Mouse (Mus musculus) retina, adult 2 months (tissue): Measurements from ENCODE around the gene Ccsap.

Experiments used
- DNase-seq: peaks from one replicate; pipeline ENCODE4 v3.0.0-alpha.2; 2012; ENCODE audit warnings: low read depth, low spot score

The Ccsap gene

GRCm38 (mm10) chr8:123805718-123806373, 54.2 kb downstream of the Ccsap start, which contains the start of gene Rab4a:
Rab4a (plus strand) TSS chr8:123805985.
- peak; percentile 72 for DNase-seq

GRCm38 (mm10) chr8:123805209-123805717, 54.7 kb downstream of the Ccsap start:
- DNase-seq = no peak

GRCm38 (mm10) chr8:123804586-123804985, 55.4 kb downstream of the Ccsap start:
- DNase-seq = no peak

- DNase-seq = no peak
Observed at GRCm38 (mm10) chr8:123803639-123804038, 56.4 kb downstream of the Ccsap start.

GRCm38 (mm10) chr8:123801538-123801937, 58.5 kb downstream of the Ccsap start:
- DNase-seq = no peak

GRCm38 (mm10) chr8:123800867-123801266, 59.1 kb downstream of the Ccsap start:
- DNase-seq = no peak

- no peak for DNase-seq
Observed at GRCm38 (mm10) chr8:123799885-123800284, 60.1 kb downstream of the Ccsap start.

- no peak for DNase-seq
Observed at GRCm38 (mm10) chr8:123799434-123799833, 60.6 kb downstream of the Ccsap start.

- DNase-seq = no peak
Observed at GRCm38 (mm10) chr8:123797928-123798327, 62.1 kb downstream of the Ccsap start.

- no peak for DNase-seq
Observed at GRCm38 (mm10) chr8:123796758-123797157, 63.3 kb downstream of the Ccsap start.

GRCm38 (mm10) chr8:123794766-123795165, 65.2 kb downstream of the Ccsap start:
- no peak for DNase-seq

GRCm38 (mm10) chr8:123793900-123794299, 66.1 kb downstream of the Ccsap start:
- DNase-seq = no peak

GRCm38 (mm10) chr8:123791845-123792225, 68.2 kb downstream of the Ccsap start:
- DNase-seq = no peak

GRCm38 (mm10) chr8:123791101-123791844, 68.7 kb downstream of the Ccsap start:
- no peak for DNase-seq
